20 mouse cellular contexts compared by ENCODE assay signal in the genomic region with DNA sequence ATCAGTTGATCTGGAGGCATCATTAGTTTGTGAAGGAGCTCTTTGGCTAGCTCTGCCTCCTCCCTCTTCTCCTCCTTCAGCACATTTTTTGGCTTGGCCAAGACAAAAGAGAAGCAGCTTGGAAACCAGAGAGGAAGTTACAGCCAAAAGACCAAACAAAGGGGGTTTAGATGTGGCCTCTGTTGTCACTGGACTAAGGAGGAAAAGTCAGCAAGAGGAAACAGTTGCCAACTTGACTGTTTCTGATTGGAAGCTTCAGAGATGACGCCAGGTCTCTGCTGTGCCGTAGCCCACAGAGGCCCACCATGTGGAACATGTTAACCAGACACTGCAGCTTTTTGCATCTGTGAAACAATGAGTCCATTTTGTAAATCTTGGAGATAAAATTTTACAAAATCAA.
"Had no signal": no experiment of that assay in that cellular context is flagged by ENCODE, and none has a peak within 500 bp of the region (broad histone marks: within the 10 kb centered on the region; RNA-seq: fewer than 3 reads in every experiment).

No protein-coding gene starts in this region.

- H3K4me3 ChIP-seq: kidney, embryonic 15.5 days; left cerebral cortex, adult 2 months; limb, embryonic 12.5 days; liver, embryonic 13.5 days; midbrain, embryonic 12.5 days; midbrain, embryonic 15.5 days; myocyte; neural tube, embryonic 13.5 days had no signal

- H3K27ac ChIP-seq: kidney, embryonic 15.5 days; left cerebral cortex, adult 2 months; limb, embryonic 12.5 days; liver, embryonic 13.5 days; midbrain, embryonic 12.5 days; midbrain, embryonic 15.5 days; neural tube, embryonic 13.5 days had no signal

- H3K4me1 ChIP-seq: kidney, embryonic 15.5 days; limb, embryonic 12.5 days; liver, embryonic 13.5 days; midbrain, embryonic 12.5 days; midbrain, embryonic 15.5 days; neural tube, embryonic 13.5 days had no signal

- H3K4me2 ChIP-seq: kidney, embryonic 15.5 days; limb, embryonic 12.5 days; liver, embryonic 13.5 days; midbrain, embryonic 12.5 days; midbrain, embryonic 15.5 days; neural tube, embryonic 13.5 days had no signal

- H3K9me3 ChIP-seq: kidney, embryonic 15.5 days; limb, embryonic 12.5 days; liver, embryonic 13.5 days; midbrain, embryonic 12.5 days; midbrain, embryonic 15.5 days; neural tube, embryonic 13.5 days had no signal

- H3K9ac ChIP-seq: kidney, embryonic 15.5 days; limb, embryonic 12.5 days; liver, embryonic 13.5 days; midbrain, embryonic 12.5 days; midbrain, embryonic 15.5 days; neural tube, embryonic 13.5 days had no signal

- ATAC-seq: midbrain, embryonic 15.5 days had no signal

- H3K27me3 ChIP-seq: kidney, embryonic 15.5 days; limb, embryonic 12.5 days; liver, embryonic 13.5 days; midbrain, embryonic 12.5 days; midbrain, embryonic 15.5 days; neural tube, embryonic 13.5 days had no signal

- H3K36me3 ChIP-seq: kidney, embryonic 15.5 days; liver, embryonic 13.5 days; midbrain, embryonic 12.5 days; midbrain, embryonic 15.5 days; neural tube, embryonic 13.5 days had no signal

- DNase-seq: kidney, adult 8-10 months; kidney, postnatal 10 days; kidney, postnatal 36 days; layer of hippocampus, postnatal 36 days; liver, embryonic 13.5 days; lung, adult 2 months; lung, postnatal 14 days; lung, postnatal 4 days; retina, postnatal 1 day; right cerebral cortex, postnatal 25 days; thymus, adult 2 months; thymus, postnatal 14 days; thymus, postnatal 4 days had no signal
